Mouse (Mus musculus): ENCODE results near the gene Gsto1. TPM values are rescaled to one million over a fixed set of nuclear protein-coding genes. Genes with fewer than 3 reads are reported as not detected.

Gsto1 gene
- total RNA-seq, 2 experiments from 2014 or later, result 207 to 211 TPM

Other genes starting within 250 kb of the Gsto1 start
- under 1 TPM in 1 of 2 experiments, not detected in 1; 0.13 TPM for gene Col17a1, start 162.9 kb upstream of the Gsto1 start, total RNA-seq (2021)
- 10 to 100 TPM; 66.0 to 71.0 TPM for gene Sfr1, start 123.3 kb upstream of the Gsto1 start, total RNA-seq (2021)
- 1 to 10 TPM; 2.0 to 2.6 TPM for gene Gsto2, start 10.6 kb downstream of the Gsto1 start, total RNA-seq (2021)
- gene Cfap43, start 64.3 kb downstream of the Gsto1 start, total RNA-seq (2021), result 1 to 10 TPM in 1 of 2 experiments, not detected in 1; 1.1 TPM
- gene Itprip, start 64.3 kb downstream of the Gsto1 start, total RNA-seq (2021), result 1 to 10 TPM; 8.9 to 9.2 TPM
- gene Cfap58, start 82.7 kb downstream of the Gsto1 start, total RNA-seq (2021), result 1 to 10 TPM; 2.0 to 2.6 TPM

Data from heart, adult 18-20 months (tissue).